Mouse (Mus musculus) intestine, embryonic 14.5 days (tissue): ENCODE data around the gene Ppp1r18. TPM values are rescaled to one million over a fixed set of nuclear protein-coding genes. Genes with fewer than 3 reads are reported as not detected.

Experiments
- ATAC-seq: fragments of 200-750 bp; cut with Nextera tagmentation; replicated peaks from 2 replicates; pipeline ENCODE4 v1.8.0; 2017; ENCODE audit warnings: low read depth, moderate number of reproducible peaks, moderate TSS enrichment, moderate library complexity; ENCODE audit not compliant: low FRiP score, low TSS enrichment
- DNase-seq: peaks from one replicate; pipeline ENCODE4 v3.0.0-alpha.2; 2018; ENCODE audit warnings: low spot score
- H3K27ac ChIP-seq: fragments of 300-500 bp; sonication (generic); 2 replicates; pipeline ENCODE4 v1.5.1; 2014; ENCODE audit warnings: low read depth, mild to moderate bottlenecking, control low read depth
- H3K27me3 ChIP-seq: fragments of 300-500 bp; sonication (generic); replicated peaks from 2 replicates; pipeline ENCODE4 v1.6.1; 2014; ENCODE audit warnings: low read length, control low read depth; ENCODE audit not compliant: control insufficient read depth, insufficient read depth
- H3K36me3 ChIP-seq: fragments of 300-500 bp; sonication (generic); 2 replicates; pipeline ENCODE4 v1.6.1; 2014; ENCODE audit warnings: low read length, control low read depth; ENCODE audit not compliant: control insufficient read depth, insufficient read depth
- H3K4me1 ChIP-seq: fragments of 300-500 bp; sonication (generic); replicated peaks from 2 replicates; pipeline ENCODE4 v1.6.1; 2014; ENCODE audit warnings: low read length, control low read depth, mixed read lengths; ENCODE audit not compliant: control insufficient read depth, insufficient read depth
- H3K4me2 ChIP-seq: fragments of 300-500 bp; sonication (generic); 2 replicates; pipeline ENCODE4 v1.6.1; 2014; ENCODE audit warnings: low read length
- H3K4me3 ChIP-seq: fragments of 300-500 bp; sonication (generic); 2 replicates; pipeline ENCODE4 v1.5.1; 2014; ENCODE audit warnings: low read depth, low read length, control low read depth, mixed read lengths
- H3K9ac ChIP-seq: fragments of 300-500 bp; sonication (generic); 2 replicates; pipeline ENCODE4 v1.6.1; 2014; ENCODE audit warnings: mild to moderate bottlenecking, low read length
- H3K9me3 ChIP-seq: fragments of 300-500 bp; sonication (generic); 2 replicates; pipeline ENCODE4 v1.6.1; 2016; ENCODE audit warnings: low read length, control low read depth; ENCODE audit not compliant: control insufficient read depth
- WGBS: fragments of 180-500 bp; shearing (Covaris S2); extraction: QIAGEN DNeasy Blood & Tissue Kit; methylation state at CpG from one replicate; pipeline ENCODE4 v1.1.7; 2014; 5-methylcytosine and 5-hydroxymethylcytosine counted together
- polyA plus RNA-seq: library from polyadenylated mRNA; unstranded; fragments of >200 nt; fragmentation: Nextera tagmentation; extraction: Ambion mirVana; gene quantifications from 2 replicates; pipeline ENCODE4 v1.2.1, GENCODE M21; 2014

Ppp1r18 gene
- polyA plus RNA-seq, 1 experiment from 2014 or later = 23.2 TPM

DNA sequence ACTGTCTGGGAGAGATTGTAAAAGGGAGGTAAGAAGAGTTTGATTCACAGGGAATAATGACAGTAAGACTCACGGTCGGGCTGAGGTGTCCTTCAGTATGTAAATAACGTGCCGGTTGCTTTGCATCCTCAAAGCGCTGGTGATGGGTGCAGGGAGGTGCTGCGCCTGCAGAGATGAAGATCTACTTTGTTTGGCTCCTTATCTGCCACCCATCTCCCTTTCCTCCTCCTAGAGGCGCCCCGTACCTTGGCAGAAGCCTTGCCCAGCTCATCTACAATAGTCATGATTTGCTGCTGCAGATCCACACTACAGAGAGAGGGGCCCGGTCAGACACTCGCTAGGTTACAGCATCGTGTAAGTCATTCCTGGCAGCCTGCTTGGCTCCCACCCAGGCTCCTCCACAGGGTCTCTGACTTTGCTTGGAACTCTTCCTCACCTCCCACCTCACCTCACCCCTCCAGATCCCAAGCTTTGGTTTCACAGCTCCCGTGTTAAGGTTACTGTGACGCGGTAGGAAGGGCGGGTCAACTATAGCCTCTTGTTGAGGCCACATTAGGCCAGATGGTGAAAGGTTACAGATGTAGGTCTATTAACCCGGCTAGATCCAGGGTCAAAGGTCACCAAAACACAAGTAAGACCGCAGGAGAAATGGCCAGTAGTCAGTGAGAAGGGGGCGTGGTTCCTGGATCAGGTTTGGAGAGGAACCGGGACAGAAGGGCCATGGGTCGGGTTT, 44.0 kb downstream of the Ppp1r18 start:
- Histone ChIP-seq H3K9me3 (no peaks in the 10 kb centered on the region), H3K36me3 (peaks cover 74% of the 10 kb centered on the region), H3K4me1 (peaks cover 10% of the 10 kb centered on the region), H3K4me3 (peak overlapping the region; percentile 53), H3K27ac (peak overlapping the region; percentile 73; the same call in 1 of the 2 replicates), H3K9ac (peak overlapping the region; percentile 59), H3K27me3 (no peaks in the 10 kb centered on the region), H3K4me2 (peak overlapping the region; percentile 97)
- DNase-seq (no peak), ATAC-seq (peak; percentile 33)
- 13% methylated on average over 20 of the region's 20 CpGs for WGBS

- WGBS = 4% methylated on average over 25 of the region's 25 CpGs
- DNase-seq = peak; percentile 98
- no peaks in the 10 kb centered on the region for H3K9me3 ChIP-seq
- H3K27ac ChIP-seq = peak within 1 kb of the TSS; percentile 73
- peaks cover 10% of the 10 kb centered on the region for H3K4me1 ChIP-seq
- no peaks in the 10 kb centered on the region for H3K27me3 ChIP-seq
- peak; percentile 88 for ATAC-seq
- peak within 1 kb of the TSS; percentile 59 for H3K9ac ChIP-seq
- H3K4me3 ChIP-seq = peak within 1 kb of the TSS; percentile 53
- peak within 1 kb of the TSS; percentile 97 for H3K4me2 ChIP-seq
- peaks cover 70% of the 10 kb centered on the region for H3K36me3 ChIP-seq
These were observed 44.6 kb downstream of the Ppp1r18 start, which contains the start of gene Atat1 for GRCm38 (mm10) chr17:35909919-35910369. Gene Atat1 (minus strand): TSS chr17:35910075.

DNA sequence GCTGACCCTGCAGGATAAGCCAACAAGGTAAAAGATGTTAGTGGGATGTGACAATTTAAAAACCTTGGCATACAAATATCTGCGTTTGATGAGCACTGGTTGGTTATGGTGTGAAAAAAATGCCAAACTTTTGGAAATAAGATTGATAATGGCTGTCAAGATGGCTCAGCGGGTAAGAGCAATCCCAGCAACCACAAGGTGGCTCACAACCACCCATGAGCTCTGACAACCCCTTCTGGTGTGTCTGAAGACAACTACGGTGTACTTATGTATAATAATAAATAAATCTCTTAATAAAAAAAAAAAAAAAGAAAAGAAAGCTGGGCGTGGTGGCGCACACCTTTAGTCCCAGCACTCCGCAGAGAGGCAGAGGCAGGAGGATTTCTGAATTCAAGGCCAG, 49.6 kb downstream of the Ppp1r18 start:
- ATAC-seq (no peak), DNase-seq (no peak)
- 80% methylated on average over 6 of the region's 6 CpGs for WGBS

GRCm38 (mm10) chr17:35915538-35916296, 50.3 kb downstream of the Ppp1r18 start:
- ATAC-seq (no peak), DNase-seq (peak; percentile 59)
- H3K9ac ChIP-seq = peak overlapping the region; percentile 100
- WGBS = 2% methylated on average over 28 of the region's 28 CpGs
- H3K36me3 ChIP-seq = peaks cover 44% of the 10 kb centered on the region
- no peaks in the 10 kb centered on the region for H3K27me3 ChIP-seq
- H3K9me3 ChIP-seq = no peaks in the 10 kb centered on the region
- H3K4me2 ChIP-seq = peak overlapping the region; percentile 72
- peak overlapping the region; percentile 99 for H3K27ac ChIP-seq
- H3K4me3 ChIP-seq = peak overlapping the region; percentile 60
- peaks cover 22% of the 10 kb centered on the region for H3K4me1 ChIP-seq

More for the DNA sequence above, 49.6 kb downstream of the Ppp1r18 start:
- H3K4me3 ChIP-seq = peak overlapping the region; percentile 60; the same call in 1 of the 2 replicates
- no peaks in the 10 kb centered on the region for H3K9me3 ChIP-seq
- no peak overlapping the region for H3K27ac ChIP-seq
- peaks cover 14% of the 10 kb centered on the region for H3K4me1 ChIP-seq
- H3K4me2 ChIP-seq = peak overlapping the region; percentile 72
- no peaks in the 10 kb centered on the region for H3K27me3 ChIP-seq
- H3K36me3 ChIP-seq = peaks cover 44% of the 10 kb centered on the region
- no peak overlapping the region; the same call in 1 of the 2 replicates for H3K9ac ChIP-seq

DNA sequence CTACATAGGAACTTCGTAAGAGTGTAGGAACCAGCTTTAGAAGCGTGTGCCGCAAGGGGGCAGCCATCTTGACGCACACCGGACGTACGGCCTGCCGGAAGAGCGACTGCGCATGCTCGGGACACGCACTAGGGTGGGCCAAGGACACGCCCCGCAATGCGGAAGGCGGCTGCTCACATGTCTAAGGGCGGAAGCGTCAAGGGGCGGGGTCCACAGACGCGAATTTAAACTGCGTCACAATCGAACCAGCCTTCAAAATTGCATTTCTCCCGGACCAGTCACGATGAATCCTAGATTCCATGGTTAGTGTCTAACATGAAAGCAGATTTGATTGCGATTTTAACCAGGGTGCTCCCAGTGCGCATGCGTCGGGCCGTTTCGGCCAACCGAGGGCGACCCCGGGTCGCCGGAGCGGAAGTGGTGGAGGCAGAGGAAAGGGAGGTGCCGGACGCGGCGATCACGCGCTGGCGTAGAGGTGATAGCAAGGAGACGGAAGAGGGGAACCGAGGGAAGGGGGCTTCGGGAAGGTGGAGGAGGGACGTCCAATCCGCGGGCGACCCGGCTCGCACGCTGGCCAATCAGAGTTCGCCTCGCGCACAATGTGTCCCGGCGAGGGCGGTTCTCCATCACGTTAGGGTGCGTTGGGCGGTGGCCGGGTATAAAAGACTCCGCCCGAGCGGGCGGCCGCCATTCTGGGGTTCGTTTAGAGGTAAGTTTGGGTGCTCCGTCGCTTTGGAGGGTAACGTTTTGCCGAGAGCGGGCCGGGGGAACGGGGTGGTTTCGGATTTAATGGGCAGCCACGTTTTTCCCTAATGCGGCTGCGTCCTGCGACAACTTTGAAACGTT, 51.1 kb downstream of the Ppp1r18 start, which contains the start of the genes Mrps18b and Ppp1r10:
Mrps18b (minus strand) TSS at position 93 of the 846 bp plus-strand sequence.
Ppp1r10 (plus strand) TSS at position 138 of the 846 bp plus-strand sequence.
- H3K36me3 ChIP-seq = peaks cover 37% of the 10 kb centered on the region
- H3K9me3 ChIP-seq = no peaks in the 10 kb centered on the region
- H3K27ac ChIP-seq = peak within 1 kb of the TSS; percentile 99
- H3K4me3 ChIP-seq = peak within 1 kb of the TSS; percentile 60
- H3K4me1 ChIP-seq = peaks cover 28% of the 10 kb centered on the region
- no peaks in the 10 kb centered on the region for H3K27me3 ChIP-seq
- ATAC-seq = peak; percentile 91
- peak within 1 kb of the TSS; percentile 100 for H3K9ac ChIP-seq
- H3K4me2 ChIP-seq = peak within 1 kb of the TSS; percentile 90
- peak; percentile 98 for DNase-seq
- WGBS = under 1% methylated on average over 83 of the region's 83 CpGs

GRCm38 (mm10) chr17:35917143-35917462, 51.7 kb downstream of the Ppp1r18 start:
- Histone ChIP-seq H3K4me3 (peak overlapping the region; percentile 60), H3K36me3 (peaks cover 31% of the 10 kb centered on the region), H3K4me1 (peaks cover 28% of the 10 kb centered on the region), H3K4me2 (peak overlapping the region; percentile 90), H3K9ac (peak overlapping the region; percentile 100), H3K9me3 (no peaks in the 10 kb centered on the region), H3K27me3 (no peaks in the 10 kb centered on the region), H3K27ac (peak overlapping the region; percentile 99)
- no peak for DNase-seq
- no peak for ATAC-seq
- 0% methylated on average over 8 of the region's 8 CpGs for WGBS

- H3K36me3 ChIP-seq = peaks cover 26% of the 10 kb centered on the region
- H3K27me3 ChIP-seq = no peaks in the 10 kb centered on the region
- WGBS = under 1% methylated on average over 13 of the region's 13 CpGs
- peak overlapping the region; percentile 100 for H3K9ac ChIP-seq
- H3K4me3 ChIP-seq = peak overlapping the region; percentile 60
- peak overlapping the region; percentile 99 for H3K27ac ChIP-seq
- ATAC-seq (no peak), DNase-seq (peak; percentile 79)
- H3K4me2 ChIP-seq = peak overlapping the region; percentile 90
- no peaks in the 10 kb centered on the region for H3K9me3 ChIP-seq
- H3K4me1 ChIP-seq = peaks cover 28% of the 10 kb centered on the region
These were observed 52.3 kb downstream of the Ppp1r18 start for GRCm38 (mm10) chr17:35917463-35918251.
